Mouse (Mus musculus) large intestine, adult 2 months (tissue): ENCODE measurements at regions not wholly inside any gene's neighbourhood (a gene's known extent, or its start where the extent isn't known, plus 50 kb on each side); places are given as distances from the start of the nearest gene placed in this dataset.

ENCODE experiments used
- DNase-seq: peaks from one replicate; pipeline ENCODE4 v3.0.0-alpha.2; 2012; ENCODE audit warnings: low read depth, low spot score
- WGBS: fragments of 180-500 bp; shearing (Covaris S2); methylation state at CpG from one replicate; pipeline ENCODE4 v1.1.7; 2018; 5-methylcytosine and 5-hydroxymethylcytosine counted together

GRCm38 (mm10) chr13:28552974-28553750, 295.8 kb downstream of the Gm11361 start:
- no peak for DNase-seq
- WGBS: 72% methylated on average over 10 of the region's 10 CpGs

- no peak for DNase-seq
- 66% methylated on average over 6 of the region's 6 CpGs for WGBS
Observed at GRCm38 (mm10) chr13:28551555-28551954, 294.2 kb downstream of the Gm11361 start.

- WGBS: 33% methylated on average over 1 of the region's 1 CpGs
- DNase-seq: no peak
Observed at GRCm38 (mm10) chr13:28545797-28546196, 288.5 kb downstream of the Gm11361 start.

GRCm38 (mm10) chr13:28545337-28545736, 288.0 kb downstream of the Gm11361 start:
- WGBS: 51% methylated on average over 2 of the region's 2 CpGs
- DNase-seq: no peak

GRCm38 (mm10) chr13:28544819-28545180, 287.5 kb downstream of the Gm11361 start:
- WGBS: 84% methylated on average over 2 of the region's 2 CpGs

GRCm38 (mm10) chr13:28544003-28544818, 286.9 kb downstream of the Gm11361 start:
- no peak for DNase-seq
- WGBS: 56% methylated on average over 15 of the region's 17 CpGs

More at GRCm38 (mm10) chr13:28544819-28545180, 287.5 kb downstream of the Gm11361 start:
- no peak for DNase-seq

- 87% methylated on average over 3 of the region's 3 CpGs for WGBS
- DNase-seq: no peak
Observed at GRCm38 (mm10) chr13:28541607-28542006, 284.3 kb downstream of the Gm11361 start.

GRCm38 (mm10) chr13:28533080-28533479, 275.8 kb downstream of the Gm11361 start:
- 97% methylated on average over 1 of the region's 1 CpGs for WGBS
- DNase-seq: no peak

GRCm38 (mm10) chr13:28532278-28532677, 274.9 kb downstream of the Gm11361 start:
- DNase-seq: peak; percentile 57

GRCm38 (mm10) chr13:28531534-28531999, 274.2 kb downstream of the Gm11361 start:
- no peak for DNase-seq
- WGBS: 68% methylated on average over 5 of the region's 5 CpGs

More at GRCm38 (mm10) chr13:28532278-28532677, 274.9 kb downstream of the Gm11361 start:
- 31% methylated on average over 3 of the region's 3 CpGs for WGBS

GRCm38 (mm10) chr13:28530947-28531346, 273.6 kb downstream of the Gm11361 start:
- no peak for DNase-seq
- 80% methylated on average over 3 of the region's 3 CpGs for WGBS

GRCm38 (mm10) chr13:28528898-28529511, 271.7 kb downstream of the Gm11361 start:
- no peak for DNase-seq
- WGBS: 85% methylated on average over 4 of the region's 4 CpGs

- WGBS: 80% methylated on average over 1 of the region's 1 CpGs
- no peak for DNase-seq
Observed at GRCm38 (mm10) chr13:28526299-28526698, 269.0 kb downstream of the Gm11361 start.

- no peak for DNase-seq
- WGBS: 94% methylated on average over 3 of the region's 3 CpGs
Observed at GRCm38 (mm10) chr13:28524411-28524810, 267.1 kb downstream of the Gm11361 start.

- no peak for DNase-seq
- 29% methylated on average over 1 of the region's 1 CpGs for WGBS
Observed at GRCm38 (mm10) chr13:28520127-28520482, 262.8 kb downstream of the Gm11361 start.

- no peak for DNase-seq
- 19% methylated on average over 3 of the region's 3 CpGs for WGBS
Observed at GRCm38 (mm10) chr13:28519383-28520126, 262.2 kb downstream of the Gm11361 start.

GRCm38 (mm10) chr13:28517161-28517560, 259.8 kb downstream of the Gm11361 start:
- DNase-seq: no peak
- WGBS: 84% methylated on average over 6 of the region's 6 CpGs

- 76% methylated on average over 2 of the region's 2 CpGs for WGBS
- DNase-seq: no peak
Observed at GRCm38 (mm10) chr13:28516636-28517035, 259.3 kb downstream of the Gm11361 start.

- DNase-seq: no peak
Observed at GRCm38 (mm10) chr13:28514245-28514644, 256.9 kb downstream of the Gm11361 start.

GRCm38 (mm10) chr13:28513336-28513735, 256.0 kb downstream of the Gm11361 start:
- WGBS: 89% methylated on average over 7 of the region's 7 CpGs
- DNase-seq: no peak
